Mouse (Mus musculus) stomach, embryonic 16.5 days (tissue): Measurements from ENCODE around the gene Iqgap3. TPM values are rescaled to one million over a fixed set of nuclear protein-coding genes. Genes with fewer than 3 reads are reported as not detected.

Experiments
- ATAC-seq: fragments of 200-750 bp; cut with Nextera tagmentation; 2 replicates; pipeline ENCODE4 v1.8.0; 2017; ENCODE audit warnings: moderate number of reproducible peaks, moderate TSS enrichment; ENCODE audit not compliant: insufficient read depth, low FRiP score
- H3K27ac ChIP-seq: fragments of 300-500 bp; sonication (generic); 2 replicates; pipeline ENCODE4 v1.5.1; 2014; ENCODE audit warnings: low read length
- H3K27me3 ChIP-seq: fragments of 300-500 bp; sonication (generic); 2 replicates; pipeline ENCODE4 v1.6.1; 2014; ENCODE audit warnings: low read length, control low read depth, mixed read lengths; ENCODE audit not compliant: control insufficient read depth, insufficient read depth
- H3K36me3 ChIP-seq: fragments of 300-500 bp; sonication (generic); 2 replicates; pipeline ENCODE4 v1.6.1; 2014; ENCODE audit warnings: low read length; ENCODE audit not compliant: control insufficient read depth, insufficient read depth
- H3K4me1 ChIP-seq: fragments of 300-500 bp; sonication (generic); 2 replicates; pipeline ENCODE4 v1.6.1; 2014; ENCODE audit warnings: low read length, control low read depth, mixed read lengths; ENCODE audit not compliant: control insufficient read depth, insufficient read depth
- H3K4me2 ChIP-seq: fragments of 300-500 bp; sonication (generic); 2 replicates; pipeline ENCODE4 v1.6.1; 2014; ENCODE audit warnings: low read depth, low read length, mixed read lengths
- H3K4me3 ChIP-seq: fragments of 300-500 bp; sonication (generic); replicated peaks from 2 replicates; pipeline ENCODE4 v1.5.1; 2014; ENCODE audit warnings: mild to moderate bottlenecking, low read length
- H3K9ac ChIP-seq: fragments of 300-500 bp; sonication (generic); 2 replicates; pipeline ENCODE4 v1.6.1; 2014; ENCODE audit warnings: low read length
- H3K9me3 ChIP-seq: fragments of 300-500 bp; sonication (generic); replicated peaks from 2 replicates; pipeline ENCODE4 v1.6.1; 2016; ENCODE audit warnings: low read length, control low read depth; ENCODE audit not compliant: control insufficient read depth
- WGBS: fragments of 180-500 bp; shearing (Covaris S2); extraction: QIAGEN DNeasy Blood & Tissue Kit; methylation state at CpG from one replicate; pipeline ENCODE4 v1.1.7; 2014; 5-methylcytosine and 5-hydroxymethylcytosine counted together
- polyA plus RNA-seq: library from polyadenylated mRNA; unstranded; fragments of >200 nt; fragmentation: Nextera tagmentation; extraction: Ambion mirVana; gene quantifications from 2 replicates; pipeline ENCODE4 v1.2.1, GENCODE M21; 2015

Iqgap3 gene
- polyA plus RNA-seq, 1 experiment from 2014 or later, result 17.1 TPM

DNA sequence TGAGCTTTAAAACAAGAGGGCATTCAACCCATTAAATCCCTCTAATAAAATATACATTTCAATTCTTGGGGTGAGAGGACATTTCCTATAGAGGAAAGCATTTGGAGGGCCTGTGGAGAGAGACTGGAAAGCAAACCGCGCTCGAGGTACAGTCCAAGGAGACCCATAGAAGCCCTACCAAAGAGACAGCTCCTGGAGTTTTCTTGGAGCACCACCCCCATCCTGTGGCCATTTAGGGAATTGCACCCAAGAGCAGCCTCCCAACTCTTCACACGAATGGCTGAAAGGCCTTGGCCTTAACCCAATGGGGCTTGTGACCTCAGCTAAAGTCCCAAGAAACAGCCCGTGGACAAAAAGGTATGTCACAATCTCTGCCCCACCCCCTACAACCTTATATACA lies 10.0 kb upstream of the Iqgap3 start:
- no peak overlapping the region for H3K4me2 ChIP-seq
- ATAC-seq, result peak; percentile 70; the same call in 1 of the 2 replicates
- no peaks in the 10 kb centered on the region for H3K4me1 ChIP-seq
- no peak overlapping the region for H3K4me3 ChIP-seq
- no peaks in the 10 kb centered on the region for H3K9me3 ChIP-seq
- no peaks in the 10 kb centered on the region for H3K36me3 ChIP-seq
- no peaks in the 10 kb centered on the region for H3K27me3 ChIP-seq
- no peak overlapping the region for H3K9ac ChIP-seq
- WGBS, result 3% methylated on average over 5 of the region's 5 CpGs
- no peak overlapping the region for H3K27ac ChIP-seq

DNA sequence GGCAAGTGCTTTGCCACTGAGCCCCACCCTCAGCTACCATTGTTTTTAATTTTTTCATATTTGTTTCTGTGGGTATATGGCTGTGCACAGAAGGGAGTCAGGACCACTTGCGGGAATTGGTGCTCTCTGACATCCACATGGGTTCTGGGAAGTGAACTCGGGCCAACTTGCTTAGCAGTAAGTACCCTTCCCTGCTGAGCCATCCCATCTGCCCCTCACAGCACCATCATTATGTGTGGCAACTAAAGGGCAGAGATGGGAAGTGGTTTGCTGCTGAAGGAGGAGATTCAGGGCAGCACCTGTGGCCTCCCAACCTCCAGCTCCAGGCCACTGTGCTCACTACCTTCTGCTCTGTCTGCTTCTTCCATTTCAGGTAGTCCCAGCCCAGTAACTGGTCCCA lies 8.1 kb upstream of the Iqgap3 start:
- Histone ChIP-seq H3K4me1 (no peaks in the 10 kb centered on the region), H3K36me3 (no peaks in the 10 kb centered on the region), H3K9me3 (no peaks in the 10 kb centered on the region), H3K4me2 (no peak overlapping the region), H3K27me3 (no peaks in the 10 kb centered on the region), H3K9ac (no peak overlapping the region), H3K4me3 (no peak overlapping the region), H3K27ac (no peak overlapping the region)
- 61% methylated on average over 2 of the region's 2 CpGs for WGBS
- ATAC-seq, result no peak

DNA sequence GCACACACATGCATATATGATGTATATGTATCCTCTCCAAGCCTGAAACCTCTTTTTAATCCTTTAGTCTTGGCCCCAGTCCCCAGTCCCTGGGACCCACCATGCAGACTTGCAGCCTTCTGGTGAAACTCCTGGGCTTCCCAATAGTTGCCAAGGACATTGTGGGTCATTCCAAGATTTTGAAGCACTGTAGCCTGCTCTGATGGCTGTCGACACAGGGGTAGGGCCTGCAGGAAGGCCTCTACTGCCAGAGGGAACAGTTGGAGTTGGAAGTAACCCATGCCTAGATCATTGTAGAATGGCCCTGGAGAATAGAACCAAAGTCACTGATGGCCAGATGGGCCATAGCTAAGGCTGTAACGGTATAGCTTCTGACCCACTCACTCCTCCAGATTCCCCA lies 7.4 kb upstream of the Iqgap3 start:
- Histone ChIP-seq H3K36me3 (no peaks in the 10 kb centered on the region), H3K9me3 (no peaks in the 10 kb centered on the region), H3K4me1 (no peaks in the 10 kb centered on the region), H3K27ac (no peak overlapping the region), H3K4me3 (no peak overlapping the region), H3K27me3 (no peaks in the 10 kb centered on the region), H3K4me2 (no peak overlapping the region), H3K9ac (no peak overlapping the region)
- ATAC-seq, result no peak
- 71% methylated on average over 2 of the region's 2 CpGs for WGBS

DNA sequence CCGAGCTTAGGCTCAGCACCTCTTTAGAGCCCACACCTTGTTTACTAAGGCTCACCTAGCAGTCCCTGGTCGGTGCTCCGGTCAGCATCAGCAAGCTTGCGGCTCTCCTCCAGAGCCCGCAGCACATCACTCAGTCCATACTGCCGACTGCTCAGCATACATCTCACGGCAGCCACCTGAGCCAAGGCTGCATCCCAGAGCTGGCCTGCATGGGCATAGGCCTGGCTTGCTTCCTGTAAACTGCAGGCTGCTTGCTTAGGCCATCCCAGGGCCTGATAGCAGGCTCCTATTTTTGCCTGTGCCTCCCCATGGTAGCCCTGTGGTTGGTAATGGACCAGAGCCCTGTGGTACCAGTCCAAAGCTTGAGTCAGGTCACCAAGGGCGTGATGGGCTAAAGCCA lies 7.0 kb upstream of the Iqgap3 start:
- Histone ChIP-seq H3K27me3 (no peaks in the 10 kb centered on the region), H3K4me1 (no peaks in the 10 kb centered on the region), H3K9me3 (no peaks in the 10 kb centered on the region), H3K27ac (no peak overlapping the region), H3K4me2 (no peak overlapping the region), H3K36me3 (no peaks in the 10 kb centered on the region), H3K9ac (no peak overlapping the region), H3K4me3 (no peak overlapping the region)
- no peak for ATAC-seq
- 80% methylated on average over 8 of the region's 8 CpGs for WGBS

DNA sequence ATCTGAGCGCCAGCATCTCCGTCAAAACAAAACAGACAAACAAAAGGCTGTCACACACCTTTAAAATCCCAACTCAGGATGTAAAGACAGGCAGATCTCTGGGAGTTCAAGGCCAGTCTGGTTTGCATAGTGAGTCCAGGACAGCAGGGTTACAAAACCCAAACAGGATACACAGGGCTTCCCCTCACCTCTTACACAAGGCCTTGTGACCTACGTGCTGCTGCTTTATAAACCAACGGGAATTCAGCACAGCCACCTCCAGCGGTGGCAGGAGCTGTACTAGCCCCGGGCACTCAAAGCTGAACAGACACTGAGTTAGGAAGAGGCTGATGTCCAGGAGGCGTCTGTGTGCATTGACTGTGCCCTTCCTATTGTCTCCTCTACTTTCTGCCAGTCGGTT lies 4.3 kb upstream of the Iqgap3 start:
- Histone ChIP-seq H3K9ac (no peak overlapping the region), H3K27ac (no peak overlapping the region), H3K36me3 (no peaks in the 10 kb centered on the region), H3K27me3 (no peaks in the 10 kb centered on the region), H3K9me3 (no peaks in the 10 kb centered on the region), H3K4me3 (no peak overlapping the region), H3K4me2 (no peak overlapping the region), H3K4me1 (peaks cover 4% of the 10 kb centered on the region)
- ATAC-seq, result no peak
- WGBS, result 45% methylated on average over 8 of the region's 8 CpGs

DNA sequence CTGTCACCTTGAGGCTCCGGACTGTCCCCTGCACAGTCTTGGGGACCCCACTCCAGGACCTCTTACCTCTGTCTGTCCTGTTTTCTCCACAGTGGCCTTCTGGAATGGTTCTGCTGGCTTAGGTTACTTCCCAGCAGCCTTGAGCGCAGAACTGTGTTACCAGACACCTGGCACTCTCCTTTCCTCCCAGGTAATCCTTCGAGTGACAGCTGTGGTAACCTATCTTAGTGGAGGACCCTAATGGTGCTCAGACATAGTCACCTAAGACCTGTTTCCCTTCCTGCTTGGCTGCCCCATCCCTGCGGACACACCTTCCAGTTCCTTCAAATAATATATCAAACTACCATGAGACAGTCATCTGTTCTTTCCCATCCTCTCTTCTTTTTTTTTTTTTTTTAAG lies 3.6 kb upstream of the Iqgap3 start, which contains the start of gene Ttc24:
TSS of gene Ttc24 (minus strand) at position 101 of the 400 bp plus-strand sequence.
- Histone ChIP-seq H3K27ac (no peak within 1 kb of the TSS), H3K27me3 (no peaks in the 10 kb centered on the region), H3K4me2 (no peak within 1 kb of the TSS), H3K9ac (no peak within 1 kb of the TSS), H3K4me3 (no peak within 1 kb of the TSS), H3K9me3 (no peaks in the 10 kb centered on the region), H3K36me3 (no peaks in the 10 kb centered on the region), H3K4me1 (peaks cover 12% of the 10 kb centered on the region)
- no peak for ATAC-seq
- 67% methylated on average over 4 of the region's 4 CpGs for WGBS

DNA sequence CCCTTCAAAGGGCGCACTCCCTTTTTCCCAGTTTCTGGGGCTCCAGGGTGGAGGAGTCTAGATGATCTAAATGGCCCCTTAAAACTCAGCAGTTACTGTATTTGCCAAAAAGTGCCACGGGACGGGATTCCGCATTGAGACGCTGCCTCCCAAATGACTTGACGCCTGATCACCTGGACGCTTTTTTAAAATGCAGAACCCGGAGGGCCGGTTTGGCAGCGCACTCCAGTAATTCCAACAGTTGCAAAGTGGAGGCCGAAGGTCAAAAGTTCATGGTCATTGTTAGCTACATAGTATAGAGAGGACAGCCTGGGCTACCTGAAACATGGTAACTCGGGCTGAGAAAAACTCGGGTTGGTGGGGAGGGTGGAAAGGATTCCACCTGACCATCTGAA lies 450 bp downstream of the Iqgap3 start:
- peaks cover 12% of the 10 kb centered on the region for H3K4me1 ChIP-seq
- H3K4me2 ChIP-seq, result peak overlapping the region; percentile 84
- H3K27ac ChIP-seq, result 0 out of 2 replicates have a peak overlapping the region, but pooled peaks have one; percentile 27
- ATAC-seq, result peak; percentile 11; the same call in 1 of the 2 replicates
- H3K27me3 ChIP-seq, result no peaks in the 10 kb centered on the region
- H3K9ac ChIP-seq, result peak overlapping the region; percentile 74
- WGBS, result 2% methylated on average over 13 of the region's 13 CpGs
- peak overlapping the region; percentile 69 for H3K4me3 ChIP-seq
- H3K9me3 ChIP-seq, result no peaks in the 10 kb centered on the region
- H3K36me3 ChIP-seq, result no peaks in the 10 kb centered on the region

DNA sequence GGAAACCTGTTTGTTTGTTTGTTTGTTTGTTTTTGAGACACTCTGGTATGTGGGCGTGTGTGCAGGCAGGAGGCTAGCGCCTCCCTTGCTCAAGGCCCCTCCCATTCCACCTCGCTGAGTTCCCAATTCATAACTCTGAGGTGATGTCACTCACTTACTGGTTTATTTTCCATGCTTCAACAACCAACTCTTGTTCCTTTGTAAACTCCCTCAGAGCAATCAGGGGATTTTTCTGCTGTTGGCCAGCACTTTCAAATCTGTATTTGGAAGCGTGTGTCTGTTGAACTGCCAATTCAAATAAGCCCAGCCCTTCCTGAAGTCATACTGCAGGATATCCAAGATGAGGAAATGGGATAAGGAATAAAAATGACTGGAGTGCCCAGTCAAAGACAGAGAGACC lies 892 bp downstream of the Iqgap3 start:
- 0 out of 2 replicates have a peak overlapping the region, but pooled peaks have one; percentile 27 for H3K27ac ChIP-seq

DNA sequence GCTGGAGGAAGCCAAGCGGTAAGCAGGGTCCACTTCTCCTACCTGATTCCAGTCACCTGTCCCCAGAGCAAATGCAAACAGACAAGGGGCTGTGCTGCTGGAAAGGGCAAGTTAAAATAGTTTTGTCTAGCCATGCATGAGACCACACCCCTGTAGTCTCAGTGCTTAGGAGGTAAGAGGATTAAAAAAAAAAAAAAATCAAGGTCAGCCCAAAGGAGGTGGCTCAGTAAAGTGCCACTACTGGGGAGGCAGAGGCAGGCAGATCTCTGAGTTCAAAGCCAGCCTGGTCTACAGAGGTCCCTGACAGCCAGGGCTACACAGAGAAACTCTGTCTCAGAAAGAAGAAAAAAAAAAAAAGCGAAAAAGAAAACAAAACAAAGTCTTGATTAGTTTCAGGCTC lies 2.2 kb downstream of the Iqgap3 start:
- H3K4me2 ChIP-seq, result no peak overlapping the region
- ATAC-seq, result no peak
- H3K27ac ChIP-seq, result no peak overlapping the region
- peaks cover 4% of the 10 kb centered on the region; the same call in 1 of the 2 replicates for H3K36me3 ChIP-seq
- H3K27me3 ChIP-seq, result no peaks in the 10 kb centered on the region
- H3K9ac ChIP-seq, result no peak overlapping the region
- peaks cover 12% of the 10 kb centered on the region for H3K4me1 ChIP-seq
- H3K9me3 ChIP-seq, result no peaks in the 10 kb centered on the region
- 91% methylated on average over 2 of the region's 2 CpGs for WGBS
- H3K4me3 ChIP-seq, result no peak overlapping the region

More for the DNA sequence above, 892 bp downstream of the Iqgap3 start:
- H3K27me3 ChIP-seq, result no peaks in the 10 kb centered on the region
- H3K4me1 ChIP-seq, result peaks cover 12% of the 10 kb centered on the region
- peak overlapping the region; percentile 84 for H3K4me2 ChIP-seq
- H3K9ac ChIP-seq, result peak overlapping the region; percentile 74
- H3K9me3 ChIP-seq, result no peaks in the 10 kb centered on the region
- 4% methylated on average over 4 of the region's 4 CpGs for WGBS
- peak; percentile 30; the same call in 1 of the 2 replicates for ATAC-seq
- peak overlapping the region; percentile 69 for H3K4me3 ChIP-seq
- H3K36me3 ChIP-seq, result no peaks in the 10 kb centered on the region
